Mouse (Mus musculus): ENCODE results near the gene Pcdh19.
"Not testable (repeated sequence)": the region's sequence is repeated elsewhere in the genome, so short reads cannot be mapped to it uniquely, and the experiment has no call there.

The Pcdh19 gene

DNA sequence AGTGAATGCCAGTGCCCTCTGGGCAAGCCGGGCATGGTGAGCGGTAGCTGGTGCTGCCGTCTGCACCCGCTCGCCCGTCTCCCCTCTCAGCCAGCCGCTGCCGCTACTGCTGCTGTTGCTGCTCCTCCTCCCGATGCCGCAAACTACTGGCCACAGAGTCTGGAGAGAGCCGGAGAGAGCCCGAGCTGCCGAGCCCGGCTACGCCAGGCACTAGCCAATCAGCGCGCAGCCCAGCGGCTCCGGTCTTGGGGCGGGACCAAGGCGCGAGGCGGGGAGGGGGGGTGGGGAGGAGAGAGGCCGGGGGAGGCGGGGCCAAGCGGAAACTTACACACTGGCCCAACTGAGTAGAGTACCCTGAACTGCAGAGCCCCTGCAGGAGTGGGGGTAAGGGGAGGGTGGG is at the start of gene Pcdh19:
Gene Pcdh19 (minus strand): TSS at position 148 of the 400 bp plus-strand sequence.
- in situ Hi-C loops (cut with MboI, MseI) = no loop called here

DNA sequence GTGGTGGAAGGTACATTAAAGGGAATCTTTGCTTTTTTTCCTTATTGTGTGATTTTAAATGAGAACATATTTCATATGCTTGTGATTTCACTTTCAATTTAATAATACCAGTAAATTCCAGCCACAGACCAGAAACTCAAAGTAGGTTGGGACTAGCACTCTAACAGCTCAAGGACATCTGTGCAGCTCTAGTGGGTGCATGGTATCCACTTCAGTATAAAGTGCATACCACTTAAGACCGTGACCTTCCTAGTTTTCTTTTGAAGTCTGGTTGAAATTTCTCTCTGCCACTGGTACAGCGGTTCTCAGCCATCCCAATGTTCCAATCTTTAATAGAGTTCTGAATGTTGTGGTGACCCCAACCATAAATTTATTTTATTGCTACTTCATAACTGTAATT is 47.1 kb upstream of the Pcdh19 start:
- in situ Hi-C loops (cut with MboI, MseI) = no loop called here

- in situ Hi-C loops (cut with MboI, MseI) = no loop called here
Measured at GRCm38 (mm10) chrX:133734984-133735383, 46.2 kb upstream of the Pcdh19 start.

- in situ Hi-C loops (cut with MboI, MseI) = no loop called here
Measured at GRCm38 (mm10) chrX:133721517-133721916, 32.7 kb upstream of the Pcdh19 start.

DNA sequence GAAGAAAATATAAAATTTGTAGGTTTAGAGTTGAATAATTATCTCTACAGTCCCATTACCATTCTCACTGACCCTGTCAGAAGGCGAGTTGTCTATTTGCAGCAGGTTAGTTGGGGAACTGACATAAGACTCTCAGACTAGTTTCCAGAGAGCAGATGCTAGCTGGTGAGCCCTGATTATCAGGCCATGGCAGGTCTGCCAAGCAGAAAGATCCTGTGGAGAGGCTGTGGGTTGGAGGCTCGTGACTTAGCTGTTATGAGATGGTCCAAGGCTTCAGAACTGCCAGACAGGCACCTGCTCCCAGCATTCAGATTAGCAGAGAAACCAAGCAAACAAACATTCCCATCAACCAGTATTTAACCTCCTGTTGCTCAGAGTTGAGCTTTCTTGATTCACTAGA is 21.8 kb upstream of the Pcdh19 start:
- in situ Hi-C loops (cut with MboI, MseI) = no loop called here

- in situ Hi-C loops (cut with MboI, MseI) = no loop called here
Measured at GRCm38 (mm10) chrX:133702902-133703301, 14.1 kb upstream of the Pcdh19 start.

GRCm38 (mm10) chrX:133697871-133698270 is 9.1 kb upstream of the Pcdh19 start:
- in situ Hi-C loops (cut with MboI, MseI) = not testable (repeated sequence)

GRCm38 (mm10) chrX:133696461-133696860 is 7.7 kb upstream of the Pcdh19 start:
- in situ Hi-C loops (cut with MboI, MseI) = no loop called here

- in situ Hi-C loops (cut with MboI, MseI) = no loop called here
Measured at GRCm38 (mm10) chrX:133693037-133693760, 4.4 kb upstream of the Pcdh19 start.

- in situ Hi-C loops (cut with MboI, MseI) = no loop called here
Measured at GRCm38 (mm10) chrX:133692392-133692790, 3.6 kb upstream of the Pcdh19 start.

- in situ Hi-C loops (cut with MboI, MseI) = no loop called here
Measured at GRCm38 (mm10) chrX:133691581-133692391, 3.0 kb upstream of the Pcdh19 start.

- in situ Hi-C loops (cut with MboI, MseI) = no loop called here
Measured at GRCm38 (mm10) chrX:133690822-133691221, 2.0 kb upstream of the Pcdh19 start.

- in situ Hi-C loops (cut with MboI, MseI) = no loop called here
Measured at GRCm38 (mm10) chrX:133689576-133690250, 926 bp upstream of the Pcdh19 start.

DNA sequence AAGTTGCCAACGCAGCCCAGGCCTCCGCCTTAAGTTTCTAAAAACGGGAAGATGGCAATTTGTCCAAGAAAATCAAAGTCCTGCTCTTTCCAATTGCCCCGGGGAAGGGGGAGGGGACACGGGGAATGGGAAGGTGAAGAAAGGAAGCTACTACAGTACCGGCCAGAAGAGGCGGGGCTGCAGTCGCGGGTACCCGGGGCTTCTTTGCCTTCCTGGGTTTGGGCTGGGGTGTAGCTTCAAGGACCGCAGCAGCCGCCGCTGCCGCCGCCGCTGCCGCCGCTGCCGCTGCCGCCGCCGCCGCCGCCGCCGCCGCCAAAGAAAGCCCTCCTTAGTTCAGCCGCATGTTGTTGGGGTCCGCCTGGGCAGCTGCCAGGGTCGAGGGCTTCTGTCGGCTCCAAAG is 631 bp downstream of the Pcdh19 start:
- in situ Hi-C loops (cut with MboI, MseI) = no loop called here

DNA sequence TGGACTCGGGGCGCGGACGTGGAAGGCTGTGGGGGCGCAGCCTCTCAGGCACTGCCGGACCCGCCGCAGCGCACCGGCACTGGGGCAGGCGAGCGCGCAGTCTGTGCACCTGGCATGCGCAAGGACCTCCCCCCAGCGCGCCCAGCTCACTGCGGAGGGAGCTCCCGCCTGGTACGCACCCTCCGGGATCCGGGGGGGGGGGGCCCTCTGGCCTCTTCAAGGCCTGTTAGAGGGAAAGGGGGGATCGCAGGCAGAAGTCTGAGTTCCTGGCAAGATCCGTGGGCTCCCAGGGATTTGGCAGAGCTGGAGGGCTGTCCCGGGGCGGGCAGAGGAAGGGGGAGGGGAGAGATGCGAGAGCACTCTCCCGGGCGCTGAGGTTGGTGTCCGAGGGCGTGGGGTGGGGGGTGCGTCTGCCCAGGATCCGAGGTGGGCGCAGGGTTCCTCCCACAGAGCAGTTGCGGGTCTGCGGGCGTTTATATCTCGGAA is 1.1 kb downstream of the Pcdh19 start:
- in situ Hi-C loops (cut with MboI, MseI) = no loop called here

DNA sequence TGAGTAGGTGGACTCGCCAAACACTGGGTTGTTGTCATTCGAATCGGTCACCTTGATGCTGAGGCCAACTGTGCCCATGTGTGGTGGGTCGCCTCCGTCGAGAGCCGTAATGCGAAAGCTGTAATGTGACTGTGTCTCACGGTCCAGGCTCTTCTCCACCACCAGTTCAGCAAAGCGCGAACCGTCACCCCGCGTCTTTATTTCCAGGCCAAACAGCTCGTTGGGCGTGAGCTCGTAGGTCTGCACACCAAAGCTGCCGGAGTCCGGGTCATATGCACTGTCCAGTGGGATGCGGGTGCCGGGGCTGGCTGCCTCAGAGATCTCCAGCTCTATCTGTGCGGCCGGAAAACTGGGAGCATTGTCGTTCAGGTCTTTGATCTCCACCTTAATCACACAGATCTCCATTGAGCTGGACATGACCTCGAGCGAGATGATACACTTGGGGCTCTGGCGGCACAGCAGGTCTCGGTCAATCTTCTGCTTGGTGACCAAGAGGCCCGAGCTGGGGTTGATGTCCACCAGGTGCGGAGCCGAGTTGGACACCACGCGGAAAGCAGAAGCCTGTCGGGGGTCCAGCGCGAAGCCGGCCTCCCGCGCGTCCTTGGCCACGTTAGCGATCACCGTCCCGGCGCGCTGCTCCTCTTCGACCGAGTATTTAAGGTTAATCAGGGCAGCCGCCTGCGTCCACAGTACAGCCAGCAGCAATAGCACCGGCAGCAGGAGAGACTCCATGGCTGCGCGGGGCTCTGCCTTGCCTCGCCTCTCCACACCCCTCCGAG is 2.1 kb downstream of the Pcdh19 start:
- in situ Hi-C loops (cut with MboI, MseI) = no loop called here

DNA sequence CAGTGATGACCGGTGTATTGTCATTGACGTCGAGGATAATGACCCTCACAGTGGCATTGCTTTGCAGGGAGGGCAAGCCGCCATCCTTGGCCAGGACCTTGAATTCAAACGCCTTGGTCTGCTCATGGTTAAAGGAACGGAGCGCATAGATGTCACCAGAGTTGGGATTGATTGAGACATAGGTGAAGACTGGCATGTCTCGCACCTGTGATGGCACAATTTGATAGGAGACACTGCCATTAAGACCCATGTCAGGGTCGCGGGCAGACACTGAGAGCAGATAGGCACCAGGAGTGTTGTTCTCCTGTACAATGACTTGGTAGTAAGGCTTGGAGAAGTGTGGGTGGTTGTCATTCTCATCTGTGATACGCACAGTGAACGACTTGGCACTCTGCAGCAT is 3.2 kb downstream of the Pcdh19 start:
- in situ Hi-C loops (cut with MboI, MseI) = no loop called here

GRCm38 (mm10) chrX:133683961-133684360 is 4.8 kb downstream of the Pcdh19 start:
- in situ Hi-C loops (cut with MboI, MseI) = no loop called here

GRCm38 (mm10) chrX:133675121-133675520 is 13.7 kb downstream of the Pcdh19 start:
- in situ Hi-C loops (cut with MboI, MseI) = no loop called here

DNA sequence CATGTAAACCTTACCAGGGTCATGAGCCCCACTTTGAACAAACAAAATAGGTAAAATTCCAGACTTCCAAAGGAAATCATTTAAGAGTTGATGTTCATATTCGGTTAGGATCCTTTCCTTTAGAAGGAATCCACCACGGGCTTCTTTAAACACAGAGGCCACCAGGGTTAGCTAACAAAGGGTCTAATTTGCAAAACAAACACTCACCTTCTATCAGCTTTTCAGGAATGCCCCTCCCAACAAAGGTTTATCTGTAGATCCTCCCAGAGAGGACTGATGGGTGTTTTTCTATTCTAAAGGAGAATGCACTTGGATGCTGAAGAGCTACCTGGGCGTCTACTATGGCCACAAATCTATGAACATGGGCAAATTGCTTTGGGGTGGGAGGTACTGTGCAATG is 15.0 kb downstream of the Pcdh19 start:
- in situ Hi-C loops (cut with MboI, MseI) = no loop called here

DNA sequence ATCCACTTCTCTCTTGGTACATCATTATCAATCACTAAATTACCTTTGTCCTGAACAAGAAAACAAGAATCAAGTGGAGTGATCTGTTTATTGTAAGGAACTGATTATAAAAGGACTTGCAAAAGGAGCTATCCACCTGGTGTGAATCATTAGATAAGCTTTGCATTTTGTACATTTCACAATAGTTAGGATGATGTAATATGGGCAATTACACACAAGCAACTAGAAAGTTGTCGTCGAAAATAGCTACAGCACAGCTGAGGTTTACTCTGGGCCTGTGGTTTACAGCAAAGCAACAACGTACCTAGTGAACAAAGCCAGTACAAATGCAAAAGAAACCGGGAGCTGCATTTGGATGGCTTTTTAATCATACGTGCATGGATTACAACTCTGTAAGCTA is 28.7 kb downstream of the Pcdh19 start:
- in situ Hi-C loops (cut with MboI, MseI) = no loop called here
